Mouse (Mus musculus): Measurements from ENCODE around the gene Hmg20b. TPM values are rescaled to one million over a fixed set of nuclear protein-coding genes. Genes with fewer than 3 reads are reported as not detected.

Gene Hmg20b
- polyA plus RNA-seq, 1 experiment from 2014 or later = 44.4 TPM

DNA sequence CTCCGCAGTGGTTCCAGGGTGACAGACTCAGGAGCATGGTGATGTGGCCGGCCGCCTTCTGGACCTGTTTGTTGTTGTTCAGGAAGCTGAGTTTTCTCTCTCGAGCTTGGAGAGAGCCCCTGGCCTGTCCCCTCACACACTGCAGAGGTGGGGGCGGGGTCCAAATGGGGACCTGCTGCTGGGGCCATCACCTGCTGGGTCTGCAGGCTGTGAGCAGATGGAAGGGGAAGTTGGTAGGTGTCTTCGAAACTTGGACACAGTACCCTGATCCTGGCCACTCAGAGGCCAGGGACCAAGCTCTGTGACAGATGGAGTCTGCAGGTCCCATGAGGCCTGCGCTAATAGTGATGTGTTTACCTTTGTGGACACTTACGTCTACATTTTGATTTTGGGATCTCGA is 49.0 kb downstream of the Hmg20b start:
- ATAC-seq (no peak), DNase-seq (ENCODE audit: low spot score) (no peak)
- Histone ChIP-seq H3K4me1 (ENCODE audit: control insufficient read depth, insufficient read depth, low read length) (no peaks in the 10 kb centered on the region), H3K9me3 (replicated peaks; ENCODE audit: control insufficient read depth, low read length) (no peaks in the 10 kb centered on the region), H3K9ac (ENCODE audit: low read length) (no peak overlapping the region), H3K27me3 (replicated peaks; ENCODE audit: control insufficient read depth, insufficient read depth, low read length) (no peaks in the 10 kb centered on the region), H3K4me3 (ENCODE audit: low read depth, low read length) (no peak overlapping the region), H3K4me2 (ENCODE audit: low read length) (no peak overlapping the region), H3K27ac (ENCODE audit: low read depth, low read length) (no peak overlapping the region), H3K36me3 (ENCODE audit: control insufficient read depth, insufficient read depth, low read length) (peaks cover 8% of the 10 kb centered on the region)
- 83% methylated on average over 9 of the region's 9 CpGs for WGBS

DNA sequence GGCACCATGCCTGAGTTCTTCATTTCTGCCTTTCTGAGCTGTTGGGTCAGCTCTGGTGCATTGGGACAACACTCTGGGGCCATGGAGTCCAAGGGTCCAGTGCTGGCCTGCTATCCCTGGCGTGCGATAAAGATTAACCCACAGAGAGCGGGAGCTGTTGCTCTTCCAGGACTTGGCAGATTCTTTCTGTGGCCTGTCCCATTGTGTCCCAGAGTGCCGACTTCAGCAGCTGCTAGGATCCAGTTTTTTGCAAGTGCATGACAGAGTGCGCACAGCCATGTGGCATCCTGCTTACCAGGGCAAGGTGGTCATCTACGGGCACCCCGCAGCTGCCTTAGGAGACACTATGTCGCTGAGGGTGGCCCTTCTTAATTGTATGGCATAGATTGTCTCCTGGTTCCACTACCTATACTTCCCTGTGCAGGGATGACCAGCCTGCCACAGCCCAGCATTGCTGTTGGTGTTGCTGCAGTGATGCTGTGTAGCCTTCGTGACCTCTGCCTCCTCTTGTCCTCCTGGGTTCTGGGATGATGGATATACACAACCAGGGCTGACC is 49.9 kb downstream of the Hmg20b start:
- H3K4me3 ChIP-seq (ENCODE audit: low read depth, low read length) = no peak overlapping the region
- no peaks in the 10 kb centered on the region for H3K9me3 ChIP-seq (replicated peaks; ENCODE audit: control insufficient read depth, low read length)
- DNase-seq (ENCODE audit: low spot score) (no peak), ATAC-seq (no peak)
- no peak overlapping the region for H3K4me2 ChIP-seq (ENCODE audit: low read length)
- no peaks in the 10 kb centered on the region; the same call in 1 of the 2 replicates for H3K4me1 ChIP-seq (ENCODE audit: control insufficient read depth, insufficient read depth, low read length)
- no peaks in the 10 kb centered on the region for H3K27me3 ChIP-seq (replicated peaks; ENCODE audit: control insufficient read depth, insufficient read depth, low read length)
- WGBS = 86% methylated on average over 9 of the region's 9 CpGs
- H3K36me3 ChIP-seq (ENCODE audit: control insufficient read depth, insufficient read depth, low read length) = peaks cover 2% of the 10 kb centered on the region; the same call in 1 of the 2 replicates
- H3K9ac ChIP-seq (ENCODE audit: low read length) = no peak overlapping the region
- no peak overlapping the region for H3K27ac ChIP-seq (ENCODE audit: low read depth, low read length)

DNA sequence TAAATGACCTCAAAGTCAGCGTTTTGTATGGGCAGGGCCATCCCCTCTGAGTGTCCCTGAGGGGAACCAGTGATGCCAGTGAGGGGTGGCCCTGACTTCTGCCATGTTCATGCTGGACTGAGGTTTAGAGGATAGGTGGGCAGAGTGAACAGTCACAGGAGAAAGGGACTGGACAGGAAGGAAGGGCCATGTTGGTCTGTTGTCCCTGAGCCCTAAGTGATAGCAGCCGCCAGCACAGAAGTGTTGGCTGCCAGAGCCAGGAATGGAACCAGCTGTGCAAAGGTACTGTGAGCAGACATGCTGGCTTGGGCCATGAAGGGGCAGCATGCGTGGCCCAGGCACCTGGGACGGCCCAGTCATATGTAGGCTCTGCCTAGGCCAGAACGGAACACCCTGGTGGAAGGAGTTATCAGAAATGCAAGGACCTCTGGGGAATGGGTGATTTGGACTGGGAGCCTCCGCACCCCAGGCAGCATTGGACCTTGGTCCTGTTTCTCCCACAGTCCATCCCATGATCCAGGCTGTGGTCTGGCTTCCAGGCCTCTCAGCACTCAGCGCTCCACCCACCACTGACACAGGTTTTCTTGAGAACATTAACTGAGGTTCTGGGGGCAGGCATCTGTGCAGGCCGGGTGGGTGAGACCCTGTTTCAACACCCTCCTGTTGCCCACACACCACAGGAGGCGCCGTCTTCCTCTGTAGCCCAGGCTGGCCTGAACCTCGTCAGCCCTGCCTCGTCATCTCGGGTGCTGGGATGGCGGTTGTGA is 50.5 kb downstream of the Hmg20b start:
- H3K36me3 ChIP-seq (ENCODE audit: control insufficient read depth, insufficient read depth, low read length) = peaks cover 4% of the 10 kb centered on the region; the same call in 1 of the 2 replicates
- ATAC-seq (no peak), DNase-seq (ENCODE audit: low spot score) (no peak)
- H3K27me3 ChIP-seq (replicated peaks; ENCODE audit: control insufficient read depth, insufficient read depth, low read length) = no peaks in the 10 kb centered on the region
- no peak overlapping the region for H3K27ac ChIP-seq (ENCODE audit: low read depth, low read length)
- peaks cover 2% of the 10 kb centered on the region for H3K4me1 ChIP-seq (ENCODE audit: control insufficient read depth, insufficient read depth, low read length)
- WGBS = 96% methylated on average over 14 of the region's 14 CpGs
- H3K4me2 ChIP-seq (ENCODE audit: low read length) = no peak overlapping the region
- H3K4me3 ChIP-seq (ENCODE audit: low read depth, low read length) = no peak overlapping the region
- no peak overlapping the region for H3K9ac ChIP-seq (ENCODE audit: low read length)
- no peaks in the 10 kb centered on the region for H3K9me3 ChIP-seq (replicated peaks; ENCODE audit: control insufficient read depth, low read length)

DNA sequence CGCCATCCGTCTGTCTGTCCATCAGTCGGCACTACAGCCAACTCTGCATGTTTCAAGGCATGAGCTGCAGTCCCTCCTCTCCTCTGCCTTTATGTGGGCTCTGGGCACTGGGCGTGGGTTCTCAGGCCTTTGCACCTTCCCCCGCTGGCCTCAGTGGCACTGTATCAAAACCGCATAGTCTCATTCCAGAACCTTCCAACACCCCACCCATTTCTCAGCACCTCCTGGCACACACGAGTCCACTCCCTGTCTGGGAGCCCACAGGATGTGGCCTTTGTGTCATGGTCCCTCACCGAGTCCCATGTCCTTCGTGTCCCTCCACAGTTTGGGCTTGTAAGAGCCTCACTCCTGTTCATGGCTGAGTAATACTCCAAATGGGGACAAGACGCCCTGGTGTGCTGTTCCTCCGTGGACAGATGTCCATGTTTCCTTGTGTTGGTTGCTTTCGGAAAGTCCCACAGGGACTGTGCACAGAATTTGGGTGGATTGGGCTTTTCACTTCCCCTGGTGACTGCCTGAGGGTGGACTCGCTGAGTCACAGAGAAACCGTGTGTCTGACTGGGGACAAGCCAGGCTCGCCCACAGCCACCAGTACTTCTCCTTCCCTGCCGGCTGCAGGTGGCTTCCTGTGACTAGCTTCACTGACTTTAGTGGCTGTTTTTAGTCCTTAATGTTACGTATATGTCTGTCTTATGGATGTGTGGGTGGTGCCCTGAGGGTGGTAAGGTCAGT is 51.7 kb downstream of the Hmg20b start:
- no peak overlapping the region for H3K27ac ChIP-seq (ENCODE audit: low read depth, low read length)
- DNase-seq (ENCODE audit: low spot score) = no peak
- H3K9ac ChIP-seq (ENCODE audit: low read length) = no peak overlapping the region
- no peak for ATAC-seq
- H3K4me1 ChIP-seq (ENCODE audit: control insufficient read depth, insufficient read depth, low read length) = peaks cover 14% of the 10 kb centered on the region
- no peaks in the 10 kb centered on the region for H3K9me3 ChIP-seq (replicated peaks; ENCODE audit: control insufficient read depth, low read length)
- no peaks in the 10 kb centered on the region for H3K27me3 ChIP-seq (replicated peaks; ENCODE audit: control insufficient read depth, insufficient read depth, low read length)
- H3K4me3 ChIP-seq (ENCODE audit: low read depth, low read length) = no peak overlapping the region
- H3K4me2 ChIP-seq (ENCODE audit: low read length) = no peak overlapping the region
- 95% methylated on average over 17 of the region's 17 CpGs for WGBS
- peaks cover 4% of the 10 kb centered on the region; the same call in 1 of the 2 replicates for H3K36me3 ChIP-seq (ENCODE audit: control insufficient read depth, insufficient read depth, low read length)

DNA sequence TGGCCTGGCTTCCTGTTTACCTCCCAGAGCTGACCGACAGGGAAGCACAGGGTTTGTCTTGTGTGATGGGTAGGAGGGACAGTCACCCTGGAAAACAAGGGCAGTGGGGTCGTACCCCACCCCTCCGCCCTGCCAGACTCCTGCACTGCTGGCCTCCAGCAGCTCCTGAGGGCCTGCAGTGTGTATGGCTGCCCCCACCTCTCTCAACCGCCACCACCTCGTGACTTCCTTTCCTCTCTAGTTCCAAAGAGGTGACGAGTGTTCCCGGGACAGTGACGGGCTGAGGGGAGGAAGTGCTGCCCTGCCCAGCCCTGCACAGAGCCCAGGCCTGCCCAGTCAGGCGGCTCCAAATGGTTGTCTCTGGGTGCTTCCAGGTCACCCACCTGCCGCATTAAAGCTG is 52.4 kb downstream of the Hmg20b start:
- Histone ChIP-seq H3K27ac (ENCODE audit: low read depth, low read length) (no peak overlapping the region), H3K36me3 (ENCODE audit: control insufficient read depth, insufficient read depth, low read length) (peaks cover 4% of the 10 kb centered on the region; the same call in 1 of the 2 replicates), H3K9me3 (replicated peaks; ENCODE audit: control insufficient read depth, low read length) (no peaks in the 10 kb centered on the region), H3K9ac (ENCODE audit: low read length) (no peak overlapping the region), H3K4me1 (ENCODE audit: control insufficient read depth, insufficient read depth, low read length) (peaks cover 14% of the 10 kb centered on the region), H3K4me2 (ENCODE audit: low read length) (no peak overlapping the region), H3K27me3 (replicated peaks; ENCODE audit: control insufficient read depth, insufficient read depth, low read length) (no peaks in the 10 kb centered on the region), H3K4me3 (ENCODE audit: low read depth, low read length) (no peak overlapping the region)
- WGBS = 87% methylated on average over 10 of the region's 10 CpGs
- no peak for DNase-seq (ENCODE audit: low spot score)
- ATAC-seq = no peak

DNA sequence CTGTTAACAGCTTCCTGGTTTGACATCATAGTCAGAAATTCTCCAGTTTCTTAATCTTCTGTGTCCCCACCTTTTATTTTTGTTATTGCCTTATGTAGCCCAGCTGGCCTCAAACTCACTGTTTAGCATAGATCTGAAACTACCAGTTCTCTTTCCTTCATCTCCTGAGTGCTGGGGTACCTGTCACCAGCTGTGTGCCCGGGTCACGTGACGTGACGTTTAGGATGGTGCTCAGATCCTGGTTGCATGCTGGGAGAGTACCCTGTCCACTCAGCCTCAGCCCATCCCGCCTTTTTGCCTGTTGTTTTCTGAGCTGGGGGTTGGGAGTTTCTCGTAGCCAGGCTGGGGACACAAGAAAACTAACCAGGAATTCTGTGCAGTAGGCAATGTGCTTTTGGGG is 53.0 kb downstream of the Hmg20b start:
- DNase-seq (ENCODE audit: low spot score) (no peak), ATAC-seq (no peak)
- H3K36me3 ChIP-seq (ENCODE audit: control insufficient read depth, insufficient read depth, low read length) = peaks cover 4% of the 10 kb centered on the region; the same call in 1 of the 2 replicates
- H3K4me2 ChIP-seq (ENCODE audit: low read length) = no peak overlapping the region
- peaks cover 14% of the 10 kb centered on the region for H3K4me1 ChIP-seq (ENCODE audit: control insufficient read depth, insufficient read depth, low read length)
- no peaks in the 10 kb centered on the region for H3K9me3 ChIP-seq (replicated peaks; ENCODE audit: control insufficient read depth, low read length)
- H3K9ac ChIP-seq (ENCODE audit: low read length) = no peak overlapping the region
- no peak overlapping the region for H3K27ac ChIP-seq (ENCODE audit: low read depth, low read length)
- WGBS = 92% methylated on average over 6 of the region's 6 CpGs
- no peaks in the 10 kb centered on the region for H3K27me3 ChIP-seq (replicated peaks; ENCODE audit: control insufficient read depth, insufficient read depth, low read length)
- no peak overlapping the region for H3K4me3 ChIP-seq (ENCODE audit: low read depth, low read length)

Small RNA genes within 50 kb of the gene (microRNA-seq; reads per million reads assigned to microRNA genes)
- 0.53 reads per million for gene Mir6913

Other genes starting within 250 kb of the Hmg20b start
- gene Map2k2, start 244.6 kb downstream of the Hmg20b start, polyA plus RNA-seq (2014; fragmentation: Nextera tagmentation; extraction: Ambion mirVana) = 180 and 203 TPM in 2 replicates
- gene Zbtb7a, start 215.3 kb downstream of the Hmg20b start, polyA plus RNA-seq (2014; fragmentation: Nextera tagmentation; extraction: Ambion mirVana) = 6.2 and 8.2 TPM in 2 replicates
- 44.0 and 45.5 TPM in 2 replicates for gene Pias4, start 182.6 kb downstream of the Hmg20b start, polyA plus RNA-seq (2014; fragmentation: Nextera tagmentation; extraction: Ambion mirVana)
- gene Eef2, start 173.8 kb downstream of the Hmg20b start, polyA plus RNA-seq (2014; fragmentation: Nextera tagmentation; extraction: Ambion mirVana) = 474 and 520 TPM in 2 replicates
- 49.0 and 50.0 TPM in 2 replicates for gene Dapk3, start 167.5 kb downstream of the Hmg20b start, polyA plus RNA-seq (2014; fragmentation: Nextera tagmentation; extraction: Ambion mirVana)
- not detected in 2 replicates for gene 4930442H23Rik, start 166.6 kb downstream of the Hmg20b start, polyA plus RNA-seq (2014; fragmentation: Nextera tagmentation; extraction: Ambion mirVana)
- not detected in 2 replicates for gene Nmrk2, start 148.4 kb downstream of the Hmg20b start, polyA plus RNA-seq (2014; fragmentation: Nextera tagmentation; extraction: Ambion mirVana)
- gene Atcay, start 119.6 kb downstream of the Hmg20b start, polyA plus RNA-seq (2014; fragmentation: Nextera tagmentation; extraction: Ambion mirVana) = 56.6 and 78.4 TPM in 2 replicates
- gene Zfr2, start 117.3 kb downstream of the Hmg20b start, polyA plus RNA-seq (2014; fragmentation: Nextera tagmentation; extraction: Ambion mirVana) = 7.5 and 13.4 TPM in 2 replicates
- 12.3 and 17.4 TPM in 2 replicates for gene Matk, start 97.5 kb downstream of the Hmg20b start, polyA plus RNA-seq (2014; fragmentation: Nextera tagmentation; extraction: Ambion mirVana)
- 107 and 136 TPM in 2 replicates for gene Mrpl54, start 83.5 kb downstream of the Hmg20b start, polyA plus RNA-seq (2014; fragmentation: Nextera tagmentation; extraction: Ambion mirVana)
- gene Apba3, start 83.5 kb downstream of the Hmg20b start, polyA plus RNA-seq (2014; fragmentation: Nextera tagmentation; extraction: Ambion mirVana) = 30.5 and 36.8 TPM in 2 replicates
- gene Tjp3, start 58.9 kb downstream of the Hmg20b start, polyA plus RNA-seq (2014; fragmentation: Nextera tagmentation; extraction: Ambion mirVana) = 4.8 and 7.0 TPM in 2 replicates
- gene Pip5k1c, start 57.5 kb downstream of the Hmg20b start, polyA plus RNA-seq (2014; fragmentation: Nextera tagmentation; extraction: Ambion mirVana) = 76.4 and 114 TPM in 2 replicates
- gene Cactin, start 29.4 kb downstream of the Hmg20b start, polyA plus RNA-seq (2014; fragmentation: Nextera tagmentation; extraction: Ambion mirVana) = 16.8 and 22.2 TPM in 2 replicates
- gene Tbxa2r, start 21.7 kb downstream of the Hmg20b start, polyA plus RNA-seq (2014; fragmentation: Nextera tagmentation; extraction: Ambion mirVana) = 2.9 and 4.1 TPM in 2 replicates
- not detected in 2 replicates for gene Gipc3, start 7.2 kb downstream of the Hmg20b start, polyA plus RNA-seq (2014; fragmentation: Nextera tagmentation; extraction: Ambion mirVana)
- 4.1 and 4.9 TPM in 2 replicates for gene Mfsd12, start 7.0 kb upstream of the Hmg20b start, polyA plus RNA-seq (2014; fragmentation: Nextera tagmentation; extraction: Ambion mirVana)
- gene 4930404N11Rik, start 15.3 kb upstream of the Hmg20b start, polyA plus RNA-seq (2014; fragmentation: Nextera tagmentation; extraction: Ambion mirVana) = 0.33 TPM in 1 of 2 replicates, not detected in the other
- gene Fzr1, start 28.0 kb upstream of the Hmg20b start, polyA plus RNA-seq (2014; fragmentation: Nextera tagmentation; extraction: Ambion mirVana) = 101 and 109 TPM in 2 replicates
- 78.7 and 78.8 TPM in 2 replicates for gene Dohh, start 33.9 kb upstream of the Hmg20b start, polyA plus RNA-seq (2014; fragmentation: Nextera tagmentation; extraction: Ambion mirVana)
- 3.6 and 4.8 TPM in 2 replicates for gene Gm48551, start 34.0 kb upstream of the Hmg20b start, polyA plus RNA-seq (2014; fragmentation: Nextera tagmentation; extraction: Ambion mirVana)
- gene Gm48552, start 38.5 kb upstream of the Hmg20b start, polyA plus RNA-seq (2014; fragmentation: Nextera tagmentation; extraction: Ambion mirVana) = 0.65 and 0.69 TPM in 2 replicates
- 1.5 and 2.0 TPM in 2 replicates for gene Smim24, start 42.6 kb upstream of the Hmg20b start, polyA plus RNA-seq (2014; fragmentation: Nextera tagmentation; extraction: Ambion mirVana)
- gene Nfic, start 105.2 kb upstream of the Hmg20b start, polyA plus RNA-seq (2014; fragmentation: Nextera tagmentation; extraction: Ambion mirVana) = 16.6 and 17.9 TPM in 2 replicates
- 57.9 and 69.6 TPM in 2 replicates for gene Celf5, start 132.2 kb upstream of the Hmg20b start, polyA plus RNA-seq (2014; fragmentation: Nextera tagmentation; extraction: Ambion mirVana)
- gene Ncln, start 145.9 kb upstream of the Hmg20b start, polyA plus RNA-seq (2014; fragmentation: Nextera tagmentation; extraction: Ambion mirVana) = 36.8 and 52.0 TPM in 2 replicates
- 0.26 and 0.53 TPM in 2 replicates for gene S1pr4, start 149.7 kb upstream of the Hmg20b start, polyA plus RNA-seq (2014; fragmentation: Nextera tagmentation; extraction: Ambion mirVana)
- 0.90 and 1.2 TPM in 2 replicates for gene Gna15, start 173.7 kb upstream of the Hmg20b start, polyA plus RNA-seq (2014; fragmentation: Nextera tagmentation; extraction: Ambion mirVana)
- 97.6 and 98.9 TPM in 2 replicates for gene Gna11, start 194.7 kb upstream of the Hmg20b start, polyA plus RNA-seq (2014; fragmentation: Nextera tagmentation; extraction: Ambion mirVana)
- 415 and 532 TPM in 2 replicates for gene Aes, start 209.0 kb upstream of the Hmg20b start, polyA plus RNA-seq (2014; fragmentation: Nextera tagmentation; extraction: Ambion mirVana)
- 12.0 and 17.2 TPM in 2 replicates for gene Tle2, start 224.1 kb upstream of the Hmg20b start, polyA plus RNA-seq (2014; fragmentation: Nextera tagmentation; extraction: Ambion mirVana)